Mouse (Mus musculus): ENCODE measurements at regions not wholly inside any gene's neighbourhood (a gene's known extent, or its start where the extent isn't known, plus 50 kb on each side); places are given as distances from the start of the nearest gene placed in this dataset.
"Not testable (repeated sequence)": the region's sequence is repeated elsewhere in the genome, so short reads cannot be mapped to it uniquely, and the experiment has no call there.

- no peak for DNase-seq (ENCODE audit: low spot score in 2 of 2)
Observed at GRCm38 (mm10) chr2:147989616-147990015, 57.2 kb downstream of the Foxa2 start.

DNA sequence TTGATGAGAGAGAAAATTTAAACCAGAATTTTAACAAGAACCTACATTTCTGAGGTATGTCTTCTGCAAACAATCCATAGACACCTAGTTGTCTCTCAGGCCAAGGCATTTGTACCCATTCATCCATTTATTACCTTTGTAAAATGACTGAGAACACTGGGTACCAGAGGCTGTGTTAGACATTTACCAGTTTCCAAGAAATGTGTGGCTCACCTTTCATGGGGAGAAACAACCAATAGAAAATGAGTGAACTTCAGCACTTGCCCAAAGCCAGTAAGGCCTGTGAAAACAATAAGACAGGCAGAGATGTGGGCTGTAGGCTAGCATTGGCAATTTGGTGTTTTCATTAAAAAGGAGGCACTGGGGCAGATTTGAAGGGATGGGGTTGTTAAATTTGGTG, 58.2 kb downstream of the Foxa2 start:
- DNase-seq (ENCODE audit: low spot score in 2 of 2), result no peak

- DNase-seq (ENCODE audit: low spot score in 2 of 2), result no peak
Observed at GRCm38 (mm10) chr2:147985261-147985575, 61.6 kb downstream of the Foxa2 start.

DNA sequence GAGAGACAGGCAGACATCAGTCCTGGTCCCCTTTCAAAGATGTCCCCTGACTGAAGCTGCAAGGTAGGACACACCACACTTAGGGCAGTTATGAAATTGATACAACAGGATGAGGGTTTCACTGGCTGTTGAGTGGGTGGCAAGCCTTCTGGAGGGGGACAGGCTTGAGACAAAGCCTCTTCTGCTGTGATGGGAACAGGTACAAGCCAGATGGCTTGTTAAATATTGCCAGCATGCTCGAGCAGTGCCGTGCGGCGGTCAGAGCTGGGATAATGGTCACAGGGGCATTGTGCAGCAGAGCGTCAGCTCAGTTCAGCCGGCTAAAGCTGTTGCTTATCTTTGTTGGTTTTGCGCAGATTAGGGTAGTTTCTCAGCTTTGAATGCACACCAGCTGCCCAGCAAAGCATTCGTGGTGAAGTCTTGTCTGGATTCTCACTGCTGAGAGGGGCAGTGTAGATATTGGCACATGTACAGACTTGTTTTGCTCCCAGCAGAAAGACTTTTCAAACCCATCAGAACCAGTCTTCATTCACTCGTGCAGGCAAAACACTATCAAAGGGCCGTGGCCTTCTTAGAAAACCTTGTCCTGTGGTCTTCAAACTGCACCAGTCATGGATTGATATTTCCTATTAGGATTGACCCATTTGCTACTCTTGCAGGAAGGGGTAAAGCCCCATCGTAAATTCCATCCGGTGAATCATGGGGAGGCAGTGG, 62.1 kb downstream of the Foxa2 start:
- DNase-seq (ENCODE audit: low spot score in 2 of 2), result peak in 1 of 2 experiments; percentile 15

GRCm38 (mm10) chr2:147980929-147981479, 65.8 kb downstream of the Foxa2 start:
- DNase-seq (ENCODE audit: low spot score in 2 of 2), result no peak

DNA sequence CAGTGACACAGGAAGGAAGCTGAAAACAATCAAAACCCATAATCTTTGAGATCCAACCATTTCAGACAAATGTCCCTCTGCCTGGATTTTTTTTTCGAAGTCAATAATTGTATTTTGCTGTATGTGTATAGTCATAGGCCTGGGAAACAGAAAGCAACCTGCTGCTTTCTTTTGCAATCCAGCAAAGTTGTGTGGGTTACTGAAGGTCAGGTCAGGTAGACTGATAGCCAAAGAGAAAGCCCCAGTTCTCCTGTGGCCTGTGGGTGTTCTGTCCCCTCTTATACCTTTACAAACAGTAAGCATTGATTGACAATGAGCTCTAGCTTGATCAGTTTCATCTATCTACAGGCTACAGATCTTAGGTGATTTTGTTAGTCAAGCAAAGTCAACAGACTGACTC, 66.4 kb downstream of the Foxa2 start:
- DNase-seq (ENCODE audit: low spot score in 2 of 2), result no peak

DNA sequence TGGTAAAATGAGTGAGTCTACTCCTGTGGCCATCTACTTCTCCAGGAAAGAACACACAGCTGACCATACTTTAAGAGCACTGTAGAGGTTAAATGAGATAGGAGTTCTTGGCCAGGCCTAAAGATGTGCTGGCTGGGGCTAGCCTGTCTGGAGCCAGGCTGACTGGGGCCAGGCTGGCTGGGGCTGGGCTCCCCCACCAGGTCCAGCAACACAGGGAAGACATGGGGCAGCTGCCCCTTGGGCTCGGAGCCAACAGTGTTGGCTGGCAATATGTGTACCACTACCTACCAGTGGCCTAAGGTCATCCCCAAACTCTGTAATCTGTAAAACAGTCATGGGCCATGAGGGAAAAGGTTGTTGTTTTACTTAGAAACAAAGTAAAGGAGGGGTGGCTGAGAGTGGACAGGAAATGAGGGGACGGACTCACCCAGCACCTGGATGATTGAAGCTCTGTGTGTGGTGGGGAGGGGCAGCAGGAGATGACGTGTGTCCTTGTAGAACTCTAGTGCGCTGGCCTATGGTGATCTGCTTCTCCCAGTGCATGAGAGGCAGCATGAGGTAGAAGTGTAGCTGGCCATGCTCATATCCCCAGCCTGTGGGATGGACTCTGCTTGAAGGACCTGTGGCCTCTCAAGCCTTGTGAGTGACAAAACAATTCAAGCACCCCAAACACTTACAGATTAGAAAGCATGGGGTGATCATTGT, 67.0 kb downstream of the Foxa2 start:
- DNase-seq (ENCODE audit: low spot score in 2 of 2), result no peak

- DNase-seq (ENCODE audit: low spot score in 2 of 2), result no peak
Observed at GRCm38 (mm10) chr2:147979001-147979400, 67.8 kb downstream of the Foxa2 start.

DNA sequence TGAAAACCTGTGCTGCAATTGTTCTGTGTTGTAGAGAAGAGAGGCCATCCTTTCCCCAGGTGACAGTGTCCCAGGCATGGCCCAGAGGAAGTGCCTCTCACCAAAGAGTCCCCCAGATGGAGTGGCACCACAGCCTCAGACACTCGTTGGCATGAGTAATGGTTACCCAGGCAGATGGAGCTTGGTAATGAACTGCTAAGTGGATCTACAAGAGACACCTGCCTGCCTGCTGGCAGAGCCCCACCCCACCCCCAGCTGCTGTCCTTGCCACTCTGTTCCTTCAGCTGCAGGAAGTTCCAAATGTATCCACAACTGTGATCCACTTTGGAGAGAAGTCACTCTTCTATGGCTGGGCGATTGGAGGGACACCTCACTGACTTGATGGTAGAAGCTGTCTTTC, 72.0 kb downstream of the Foxa2 start:
- DNase-seq (ENCODE audit: low spot score in 2 of 2), result no peak

DNA sequence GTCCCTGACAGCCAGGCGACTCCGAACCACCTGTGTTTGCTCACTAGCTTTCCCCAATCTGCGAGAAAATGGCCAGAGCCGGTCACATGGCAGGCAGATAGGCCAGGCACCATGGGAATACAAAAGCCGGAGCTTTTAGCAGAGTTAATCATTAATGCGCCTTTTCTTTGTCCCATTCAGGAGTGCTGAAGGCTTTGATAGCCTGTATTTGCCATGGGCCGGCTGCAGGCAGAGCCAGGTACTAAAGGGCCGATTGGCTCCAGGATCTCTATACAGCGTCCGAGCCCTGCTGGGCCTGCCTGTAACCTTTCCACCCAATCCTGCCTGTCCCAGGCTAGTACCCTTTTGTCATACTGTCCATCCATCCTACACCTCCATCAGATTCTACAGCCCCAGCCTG, 78.1 kb downstream of the Foxa2 start:
- DNase-seq (ENCODE audit: low spot score in 2 of 2), result no peak

GRCm38 (mm10) chr2:147967829-147968529, 78.8 kb downstream of the Foxa2 start:
- no peak for DNase-seq (ENCODE audit: low spot score in 2 of 2)

DNA sequence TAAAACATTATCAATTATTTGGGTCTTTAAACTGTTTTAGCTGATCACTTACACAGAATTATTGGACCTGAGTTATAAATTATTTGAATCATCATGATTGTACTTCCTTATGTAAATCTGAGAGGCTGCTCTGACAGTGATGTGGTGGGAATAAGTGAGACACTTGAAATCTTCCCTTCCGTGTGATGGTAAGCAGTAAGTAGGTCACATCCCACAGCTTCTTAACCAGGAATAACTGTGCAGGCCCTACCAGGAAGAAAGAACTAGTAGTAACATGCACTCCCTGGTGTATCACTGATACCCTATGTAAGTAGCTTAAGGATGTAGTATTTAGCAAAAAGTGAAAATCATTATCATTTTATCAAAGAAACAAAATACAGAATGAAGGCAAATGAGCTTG, 83.5 kb downstream of the Foxa2 start:
- not testable (repeated sequence) for DNase-seq (ENCODE audit: low spot score in 2 of 2)

- DNase-seq (ENCODE audit: low spot score in 2 of 2), result no peak
Observed at GRCm38 (mm10) chr2:147961633-147962032, 85.1 kb downstream of the Foxa2 start.

GRCm38 (mm10) chr2:147954183-147954582, 92.6 kb downstream of the Foxa2 start:
- DNase-seq (ENCODE audit: low spot score in 2 of 2), result no peak

DNA sequence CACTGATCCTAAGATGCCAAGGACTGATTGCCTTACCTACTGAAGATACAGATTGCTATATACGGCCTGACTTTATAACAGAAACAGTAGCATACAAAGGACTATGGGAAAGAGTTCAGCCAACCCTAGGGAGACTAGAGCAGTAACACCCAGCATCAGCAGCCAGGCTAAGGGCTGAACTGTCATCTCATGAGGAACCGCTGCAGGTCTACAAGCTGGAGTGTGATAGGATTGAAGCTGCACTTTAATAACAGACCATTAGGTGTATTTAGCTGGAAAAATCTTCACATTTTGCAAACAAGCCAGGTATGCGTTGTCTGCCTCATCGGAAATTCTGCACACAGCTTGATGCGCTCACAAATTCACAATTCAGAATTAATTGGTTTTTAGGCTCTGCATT, 95.5 kb downstream of the Foxa2 start:
- DNase-seq (ENCODE audit: low spot score in 2 of 2), result no peak

DNA sequence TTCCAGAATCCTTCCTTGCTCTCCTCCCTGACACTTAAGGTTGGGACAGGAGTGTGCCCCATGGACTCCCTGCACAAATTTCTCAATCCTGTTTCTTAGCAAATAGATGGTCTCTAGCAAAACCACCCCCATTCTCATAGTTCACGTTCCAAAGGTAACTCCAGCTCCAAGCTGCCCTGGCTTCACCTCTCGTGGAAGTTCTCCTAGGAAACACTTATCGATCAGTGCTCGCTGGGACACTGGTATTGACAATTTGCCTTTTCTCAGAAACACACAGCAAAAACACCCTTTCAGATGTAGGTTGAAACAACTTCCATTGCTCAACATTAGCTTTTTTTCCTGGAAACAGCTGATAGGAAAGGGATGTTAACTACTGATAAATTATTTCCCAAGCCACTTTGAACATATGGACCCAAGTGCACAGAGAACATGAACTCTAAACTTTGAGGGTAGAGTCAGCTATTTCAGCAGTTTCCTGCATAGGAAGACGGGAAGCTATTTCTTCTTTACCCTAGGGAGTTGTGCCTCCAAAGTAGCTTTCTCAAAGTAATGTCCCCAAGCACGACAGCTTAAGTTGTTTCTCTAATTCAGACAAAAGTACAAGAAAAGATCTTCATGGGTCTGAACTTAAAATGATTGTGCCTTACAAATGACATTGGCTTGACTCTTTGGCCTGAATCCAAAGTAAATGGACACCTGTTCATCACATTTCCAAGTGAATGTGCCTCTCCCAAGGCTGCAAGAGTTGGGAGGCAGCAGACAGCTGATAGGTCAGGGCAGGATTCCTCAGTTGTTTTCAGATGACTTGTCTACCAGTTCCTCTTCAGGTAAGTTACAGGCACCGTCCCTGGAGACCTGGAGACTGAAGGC, 102.4 kb downstream of the Foxa2 start:
- DNase-seq (ENCODE audit: low spot score in 2 of 2), result no peak

- no peak for DNase-seq (ENCODE audit: low spot score in 2 of 2)
Observed at GRCm38 (mm10) chr2:147942591-147942990, 104.2 kb downstream of the Foxa2 start.

GRCm38 (mm10) chr2:147941319-147941718, 105.5 kb downstream of the Foxa2 start:
- DNase-seq (ENCODE audit: low spot score in 2 of 2), result no peak

GRCm38 (mm10) chr2:147932494-147932893, 114.3 kb downstream of the Foxa2 start:
- no peak for DNase-seq (ENCODE audit: low spot score in 2 of 2)

DNA sequence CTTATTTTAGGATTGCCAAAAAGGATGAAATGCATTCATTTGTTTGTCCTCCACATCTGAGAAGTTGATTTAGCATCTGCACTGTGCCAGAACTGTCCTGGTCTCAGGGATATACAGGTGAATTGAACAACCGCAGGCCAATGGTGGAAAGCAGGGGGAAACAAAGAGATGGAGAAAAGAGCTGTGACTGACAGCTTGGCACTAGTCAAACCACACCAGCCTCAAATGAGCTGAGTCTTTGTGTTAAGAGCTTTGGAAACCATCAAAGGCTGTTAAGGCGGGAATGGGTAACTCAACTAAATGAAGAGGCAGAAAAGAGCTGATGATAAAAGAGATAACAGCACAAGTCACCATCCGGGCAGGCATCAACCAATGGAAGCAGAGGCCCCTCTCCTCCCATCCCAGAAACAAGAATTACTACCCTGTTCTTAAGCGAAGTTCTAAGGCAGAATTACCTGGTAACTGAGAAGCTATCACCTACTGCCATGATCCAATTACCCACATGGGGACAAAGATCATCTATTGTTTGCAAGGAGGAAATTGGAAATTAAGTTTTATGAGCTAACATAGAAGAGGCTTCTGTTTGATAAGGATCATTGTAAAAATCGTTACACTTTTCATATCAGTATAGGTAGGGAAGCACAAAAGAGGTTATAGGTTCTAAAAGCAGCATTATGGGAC, 117.6 kb downstream of the Foxa2 start:
- no peak for DNase-seq (ENCODE audit: low spot score in 2 of 2)

Data from urinary bladder, postnatal 36 days (tissue).